Mouse (Mus musculus): Measurements from ENCODE around the gene Ppard. TPM values are rescaled to one million over a fixed set of nuclear protein-coding genes. Genes with fewer than 3 reads are reported as not detected.

Gene Ppard
- polyA plus RNA-seq, 1 experiment from 2014 or later: 1.3 TPM

Other genes starting within 250 kb of the Ppard start
- gene Tcp11, start 152.1 kb upstream of the Ppard start, polyA plus RNA-seq (2015; fragmentation: Nextera tagmentation; extraction: Ambion mirVana): 1.7 and 1.8 TPM in 2 replicates
- gene Scube3, start 90.6 kb upstream of the Ppard start, polyA plus RNA-seq (2015; fragmentation: Nextera tagmentation; extraction: Ambion mirVana): 3.9 and 4.2 TPM in 2 replicates
- gene Zfp523, start 55.6 kb upstream of the Ppard start, polyA plus RNA-seq (2015; fragmentation: Nextera tagmentation; extraction: Ambion mirVana): 39.6 and 40.7 TPM in 2 replicates
- 3.7 and 4.8 TPM in 2 replicates for gene Def6, start 24.9 kb upstream of the Ppard start, polyA plus RNA-seq (2015; fragmentation: Nextera tagmentation; extraction: Ambion mirVana)
- gene Fance, start 80.8 kb downstream of the Ppard start, polyA plus RNA-seq (2015; fragmentation: Nextera tagmentation; extraction: Ambion mirVana): 25.9 and 27.4 TPM in 2 replicates
- 359 and 384 TPM in 2 replicates for gene Rpl10a, start 95.8 kb downstream of the Ppard start, polyA plus RNA-seq (2015; fragmentation: Nextera tagmentation; extraction: Ambion mirVana)
- gene Tead3, start 118.1 kb downstream of the Ppard start, polyA plus RNA-seq (2015; fragmentation: Nextera tagmentation; extraction: Ambion mirVana): 1.9 TPM in 2 replicates
- 1.2 and 1.8 TPM in 2 replicates for gene Tulp1, start 132.5 kb downstream of the Ppard start, polyA plus RNA-seq (2015; fragmentation: Nextera tagmentation; extraction: Ambion mirVana)